Mouse (Mus musculus) adrenal gland, adult 8-10 months (tissue): ENCODE results near the gene Plekha8. TPM values are rescaled to one million over a fixed set of nuclear protein-coding genes. Genes with fewer than 3 reads are reported as not detected.

ENCODE experiments used
- DNase-seq: peaks from one replicate; pipeline ENCODE4 v3.0.0; 2022
- total RNA-seq, 4 experiments: library from RNA; stranded (reverse); gene quantifications; 2 replicates each; pipeline ENCODE4 v1.2.4; 2022

The Plekha8 gene
- 10 to 100 TPM; 19.1 to 25.4 (median 20.4) TPM for total RNA-seq

- DNase-seq = peak; percentile 85
Measured at GRCm38 (mm10) chr6:54594469-54595329, at the start of gene Plekha8. Gene Plekha8, plus strand, starts transcription at chr6:54595111.

GRCm38 (mm10) chr6:54548314-54549019, 46.4 kb upstream of the Plekha8 start:
- DNase-seq = no peak

DNA sequence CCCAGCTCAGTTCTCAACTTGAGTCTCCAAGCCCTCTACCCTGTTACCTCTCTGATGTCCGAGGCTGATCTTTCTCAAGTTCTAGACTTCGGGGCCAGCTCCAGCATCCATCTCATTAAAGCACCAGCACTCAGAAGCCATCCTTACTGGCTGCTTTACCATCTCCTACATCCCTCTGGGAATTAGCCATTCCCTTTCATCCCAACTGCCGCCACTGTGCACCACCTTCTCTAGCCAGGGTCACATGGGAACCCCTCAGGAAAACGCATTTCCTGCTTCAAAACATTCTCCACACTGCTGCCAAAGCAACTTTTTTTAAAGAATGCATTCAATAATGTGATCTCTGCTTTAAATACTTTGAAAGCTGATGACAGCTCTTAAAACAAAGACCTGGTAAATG, 45.6 kb upstream of the Plekha8 start:
- no peak for DNase-seq

DNA sequence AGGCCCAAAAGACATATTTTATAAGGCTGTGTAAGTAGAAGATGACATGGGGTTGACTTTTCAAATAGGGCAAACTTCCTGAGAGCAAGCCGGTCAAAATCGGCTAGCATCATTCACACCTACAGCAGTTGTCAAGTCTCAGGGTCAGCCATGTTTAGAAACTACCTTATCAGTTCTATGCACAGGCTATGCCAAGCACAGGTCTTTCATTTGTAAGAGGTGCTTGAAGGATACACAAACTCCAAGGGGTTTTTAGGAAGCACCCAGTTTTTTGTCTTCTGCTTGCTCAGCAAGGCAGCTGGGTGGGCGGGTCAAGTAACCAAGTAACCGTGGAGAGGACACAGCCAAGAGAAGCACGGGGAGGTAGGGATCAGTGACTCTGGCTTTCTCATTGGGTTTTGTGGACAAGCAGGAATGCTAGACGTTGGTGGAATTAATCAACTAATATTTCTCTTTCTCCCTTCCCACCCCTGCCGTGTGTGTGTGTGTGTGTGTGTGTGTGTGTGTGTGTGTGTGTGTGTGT, 44.0 kb upstream of the Plekha8 start:
- DNase-seq = no peak

- no peak for DNase-seq
Measured at GRCm38 (mm10) chr6:54552721-54553413, 42.0 kb upstream of the Plekha8 start.

- no peak for DNase-seq
Measured at GRCm38 (mm10) chr6:54553632-54554031, 41.3 kb upstream of the Plekha8 start.

GRCm38 (mm10) chr6:54554341-54555110, 40.4 kb upstream of the Plekha8 start:
- DNase-seq = no peak

DNA sequence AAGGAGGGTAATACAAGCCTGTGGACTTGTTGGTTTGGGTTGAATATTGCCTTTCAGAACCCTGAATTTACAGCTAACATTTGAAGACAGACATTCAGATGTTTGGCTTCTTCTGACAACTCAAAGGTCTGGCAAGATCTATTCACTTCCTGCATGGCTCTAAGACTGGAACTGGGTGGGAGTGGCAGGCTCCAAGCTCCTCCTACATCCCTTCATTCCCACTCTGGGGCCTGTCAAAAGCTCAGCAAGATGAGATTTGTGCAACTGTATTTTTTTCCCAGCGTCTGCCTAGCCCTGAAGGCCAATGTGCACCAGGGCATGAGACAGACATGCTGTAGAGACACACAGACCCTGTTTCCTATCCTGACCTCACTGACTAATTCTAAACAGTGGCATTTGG, 39.1 kb upstream of the Plekha8 start:
- DNase-seq = no peak

DNA sequence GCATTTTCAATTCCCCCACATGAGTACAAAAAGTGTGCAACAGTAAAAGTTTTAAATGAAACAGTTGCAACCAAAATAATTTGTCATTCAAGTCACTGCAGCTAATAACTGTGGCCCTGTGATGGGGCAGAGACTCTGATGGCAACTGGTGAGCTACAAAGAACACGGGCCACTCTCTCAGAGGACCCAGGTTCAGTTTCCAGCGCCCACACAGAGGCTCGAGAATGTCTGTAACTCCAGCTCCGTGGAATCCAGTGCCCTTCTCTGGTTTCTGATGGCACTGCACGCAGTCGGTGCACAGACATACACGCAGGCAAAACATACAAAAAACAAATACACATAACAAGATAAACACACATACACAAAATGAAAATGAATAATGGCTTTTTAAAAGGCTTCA, 37.2 kb upstream of the Plekha8 start:
- DNase-seq = no peak

DNA sequence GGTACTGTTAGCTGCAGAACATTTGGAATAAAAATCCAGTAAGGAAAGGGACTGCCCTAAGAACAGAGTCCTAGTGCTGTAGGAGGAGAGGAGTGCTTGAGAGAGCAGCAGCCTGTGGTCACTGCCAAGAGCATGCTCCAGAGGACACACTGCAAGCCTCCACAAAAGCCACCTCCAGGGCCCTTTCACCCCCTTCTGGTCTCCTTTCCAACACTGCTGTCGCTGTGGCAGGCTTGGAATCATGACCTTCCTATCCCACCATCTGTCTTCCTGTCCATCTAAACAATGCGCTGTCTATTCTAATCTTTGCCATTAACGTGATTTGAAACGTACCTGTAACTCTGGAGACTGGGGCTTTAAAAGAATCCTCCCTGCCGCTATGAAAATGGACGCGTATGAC, 36.4 kb upstream of the Plekha8 start:
- no peak for DNase-seq

DNA sequence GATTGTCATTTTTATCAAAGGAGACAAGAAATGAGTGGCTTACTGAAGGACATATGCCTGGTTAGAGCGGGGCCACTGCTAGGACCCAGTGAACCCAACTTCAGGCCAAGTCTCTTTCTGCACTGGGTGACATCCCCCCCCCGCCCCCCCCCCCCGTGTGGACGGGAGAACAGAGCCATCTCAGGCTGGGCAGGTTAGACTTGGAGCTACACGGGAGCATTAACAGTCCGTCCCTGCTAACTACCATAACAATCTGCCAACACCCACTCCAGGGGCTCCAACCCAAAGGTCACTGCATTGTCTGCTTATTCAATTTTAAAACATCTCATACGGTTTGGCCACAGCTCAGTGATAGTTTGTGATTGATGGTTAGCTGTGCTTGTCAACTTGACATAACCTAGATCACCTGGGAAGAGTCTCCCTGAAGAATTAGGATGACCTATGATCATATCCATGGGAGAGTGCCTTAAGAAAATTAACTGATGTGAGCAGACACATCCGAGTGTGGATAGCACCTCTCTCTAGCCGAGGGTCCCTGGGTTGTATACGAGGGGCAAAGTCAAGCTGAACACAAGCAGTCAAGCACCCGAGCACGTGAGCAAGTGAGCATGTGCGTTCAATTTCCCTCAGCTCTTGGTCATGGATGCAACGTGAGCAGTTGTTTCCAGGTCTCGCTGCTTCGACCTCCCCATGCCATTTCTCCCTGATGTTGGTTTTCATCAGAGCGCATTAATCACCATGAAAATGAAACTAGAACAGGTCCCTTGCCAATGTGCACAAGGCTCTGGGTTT, 32.7 kb upstream of the Plekha8 start:
- DNase-seq = no peak

DNA sequence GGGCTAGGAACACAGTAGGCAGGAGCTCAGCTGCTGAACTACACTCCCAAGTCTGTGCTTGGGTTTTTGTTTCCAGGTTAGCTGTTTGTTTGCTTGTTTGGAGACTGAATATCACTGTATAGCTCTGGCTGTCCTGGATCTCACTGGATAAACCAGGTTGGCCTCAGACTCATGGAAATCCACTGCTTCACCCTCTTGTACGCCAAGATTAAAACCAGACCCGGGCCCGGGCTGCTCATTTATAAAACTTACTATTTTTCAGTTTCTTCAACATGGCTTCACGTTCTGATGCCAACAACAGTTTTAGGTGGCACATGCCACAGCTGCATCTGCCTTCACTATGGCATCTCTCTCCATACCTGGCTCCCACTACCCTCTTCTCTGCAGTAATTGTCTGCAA, 31.4 kb upstream of the Plekha8 start:
- DNase-seq = no peak

DNA sequence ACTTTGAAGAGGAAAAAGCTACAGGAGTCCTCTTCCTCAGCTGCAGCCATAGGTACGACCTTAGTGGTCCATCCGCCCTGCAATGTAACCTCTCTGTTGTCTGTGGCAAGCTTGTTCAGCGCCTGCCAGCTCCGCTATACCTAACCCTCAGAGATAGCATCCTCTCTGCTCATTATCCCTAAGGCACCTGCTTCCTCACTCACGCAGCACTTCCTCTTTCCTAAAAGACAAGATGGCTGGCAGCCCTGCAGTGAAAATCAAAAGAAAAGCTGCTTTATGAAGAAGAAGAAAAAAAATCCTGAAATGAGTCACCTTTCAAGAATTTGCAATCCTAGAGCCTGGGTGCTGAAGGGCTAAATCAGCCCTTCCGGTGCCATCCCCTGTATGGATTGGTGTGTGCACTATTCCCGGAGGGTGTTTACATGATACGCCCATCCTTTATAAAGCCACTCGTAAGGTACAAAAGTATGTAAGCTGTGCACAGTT, 30.4 kb upstream of the Plekha8 start:
- no peak for DNase-seq

DNA sequence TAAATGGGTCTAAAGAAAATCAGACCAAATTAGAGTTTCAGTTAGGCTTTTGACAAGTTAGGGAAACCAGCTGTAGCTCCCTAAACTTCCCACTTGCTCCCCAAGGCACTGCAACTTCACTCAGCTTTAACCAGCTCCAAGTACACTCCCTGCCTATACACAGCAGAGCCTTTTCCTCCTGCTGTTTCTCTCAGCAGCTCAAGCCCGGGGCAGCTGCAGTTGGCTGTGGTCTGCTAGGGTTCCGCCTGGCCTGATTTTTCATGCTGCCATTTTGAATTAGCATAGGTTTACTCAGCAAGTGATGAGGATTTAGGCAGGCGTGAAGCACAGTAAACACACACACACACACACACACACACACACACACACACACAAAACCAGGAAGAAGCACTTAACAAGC, 29.9 kb upstream of the Plekha8 start:
- DNase-seq = no peak

GRCm38 (mm10) chr6:54565665-54566545, 29.0 kb upstream of the Plekha8 start, which contains the start of gene Scrn1:
Gene Scrn1, minus strand, starts transcription at chr6:54566489.
- peak; percentile 66 for DNase-seq

GRCm38 (mm10) chr6:54566546-54566919, 28.4 kb upstream of the Plekha8 start:
- DNase-seq = no peak

- DNase-seq = no peak
Measured at GRCm38 (mm10) chr6:54569776-54570175, 25.1 kb upstream of the Plekha8 start.

- no peak for DNase-seq
Measured at GRCm38 (mm10) chr6:54573218-54573955, 21.5 kb upstream of the Plekha8 start.

GRCm38 (mm10) chr6:54586175-54586574, 8.7 kb upstream of the Plekha8 start:
- DNase-seq = no peak
